Mouse (Mus musculus) E14TG2a.4 (cell line): ENCODE data around the gene Gm5478.
"Not testable (repeated sequence)": the region's sequence is repeated elsewhere in the genome, so short reads cannot be mapped to it uniquely, and the experiment has no call there.

Source experiments
- CTCF ChIP-seq: conservative IDR thresholded peaks from 2 replicates; pipeline ENCODE4 v1.5.1; 2014; ENCODE audit warnings: low read length
- POU5F1 ChIP-seq: IDR thresholded peaks from 2 replicates; pipeline ENCODE4 v1.6.1; 2014; ENCODE audit warnings: low read length, borderline replicate concordance

DNA sequence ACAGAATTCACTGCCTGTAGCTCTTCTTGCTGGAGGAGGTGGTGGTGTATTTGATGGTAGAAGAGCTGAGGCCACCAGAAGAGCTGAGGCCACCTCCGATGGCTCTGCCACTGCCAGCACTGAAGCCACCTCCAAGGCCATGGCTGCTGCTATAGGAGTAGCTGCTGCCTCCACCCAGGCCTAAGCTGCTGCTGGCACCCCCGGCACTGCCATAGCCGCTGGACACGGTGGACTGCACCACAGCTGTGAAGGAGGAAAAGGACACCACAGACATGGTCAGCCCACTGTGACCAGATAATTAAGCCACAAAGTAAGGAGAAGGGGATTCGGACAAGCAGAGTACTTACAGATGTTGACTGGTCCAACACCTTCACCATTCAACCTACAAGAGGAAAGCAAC, 43.3 kb upstream of the Gm5478 start:
- TF ChIP-seq CTCF, POU5F1: not testable (repeated sequence)
